Mouse (Mus musculus) gastrocnemius, adult 2 months (tissue): ENCODE data around the gene Fer1l5. TPM values are rescaled to one million over a fixed set of nuclear protein-coding genes. Genes with fewer than 3 reads are reported as not detected.

Experiments
- DNase-seq: peaks from one replicate; pipeline ENCODE4 v3.0.0; 2022
- H3K27ac ChIP-seq: fragments of 200-600 bp; 2 replicates; pipeline ENCODE4 v1.8.1; 2022; ENCODE audit warnings: mild to moderate bottlenecking
- H3K4me3 ChIP-seq: fragments of 200-600 bp; 2 replicates; pipeline ENCODE4 v1.8.1; 2022; ENCODE audit warnings: mild to moderate bottlenecking, moderate library complexity
- CTCF ChIP-seq: fragments of 200-600 bp; IDR thresholded peaks from 2 replicates; pipeline ENCODE4 v1.8.1; 2022; ENCODE audit warnings: antibody characterized with exemption, mild to moderate bottlenecking, moderate library complexity
- intact Hi-C: fragments of 180-260 bp; cut with DNase I; formaldehyde crosslinking; loops from one replicate; pipeline ENCODE4 v1.15.1; 2025
- long read RNA-seq, 2 experiments: library from polyadenylated mRNA; stranded (forward); transcript quantifications; one replicate each; pipeline ENCODE4 v2.0.0; 2021
- total RNA-seq, 2 experiments: library from RNA; stranded (reverse); gene quantifications; 2 replicates each; pipeline ENCODE4 v1.2.3; 2021

Fer1l5 gene
- total RNA-seq = not detected
- long read RNA-seq, experiment 1 = 0 reads
- long read RNA-seq, experiment 2 = 0 reads

GRCm38 (mm10) chr1:36371934-36372845, at the start of gene Fer1l5:
Fer1l5 (plus strand) TSS chr1:36372291.
- Histone ChIP-seq H3K27ac (no peak within 1 kb of the TSS), H3K4me3 (no peak within 1 kb of the TSS)
- DNase-seq = no peak
- intact Hi-C loops = no loop called here
- no peak for TF ChIP-seq CTCF

- Histone ChIP-seq H3K27ac (peak overlapping the region; percentile 79), H3K4me3 (peak overlapping the region; percentile 26; the same call in 1 of the 2 replicates)
- TF ChIP-seq CTCF = no peak
- intact Hi-C loops = loop anchor here (2.0 kb wide), 1 partner anchor 178 kb away; no protein-coding TSS in a partner anchor
- DNase-seq = peak; percentile 74
Observed at GRCm38 (mm10) chr1:36323076-36323475, 49.0 kb upstream of the Fer1l5 start.

- peak; percentile 65 for DNase-seq
- Histone ChIP-seq H3K4me3 (peak overlapping the region; percentile 26; the same call in 1 of the 2 replicates), H3K27ac (peak overlapping the region; percentile 79)
- intact Hi-C loops = loop anchor here (2.0 kb wide), 1 partner anchor 177 kb away; no protein-coding TSS in a partner anchor
- peak; percentile 75 for TF ChIP-seq CTCF
Observed at GRCm38 (mm10) chr1:36323746-36324448, 48.2 kb upstream of the Fer1l5 start.

- Histone ChIP-seq H3K4me3 (no peak overlapping the region), H3K27ac (no peak overlapping the region)
- no peak for DNase-seq
- intact Hi-C loops = no loop called here
- no peak for TF ChIP-seq CTCF
Observed at GRCm38 (mm10) chr1:36325900-36326321, 46.2 kb upstream of the Fer1l5 start.

- intact Hi-C loops = no loop called here
- Histone ChIP-seq H3K4me3 (no peak overlapping the region), H3K27ac (no peak overlapping the region)
- no peak for DNase-seq
- TF ChIP-seq CTCF = no peak
Observed at GRCm38 (mm10) chr1:36326815-36327214, 45.3 kb upstream of the Fer1l5 start.

- intact Hi-C loops = no loop called here
- Histone ChIP-seq H3K4me3 (no peak overlapping the region), H3K27ac (no peak overlapping the region)
- no peak for DNase-seq
- TF ChIP-seq CTCF = no peak
Observed at GRCm38 (mm10) chr1:36331743-36332142, 40.3 kb upstream of the Fer1l5 start.

- DNase-seq = no peak
- intact Hi-C loops = no loop called here
- TF ChIP-seq CTCF = no peak
- Histone ChIP-seq H3K4me3 (no peak overlapping the region), H3K27ac (peak overlapping the region; percentile 70)
Observed at GRCm38 (mm10) chr1:36332955-36333887, 38.9 kb upstream of the Fer1l5 start.

- Histone ChIP-seq H3K27ac (no peak overlapping the region), H3K4me3 (no peak overlapping the region)
- DNase-seq = no peak
- no peak for TF ChIP-seq CTCF
- intact Hi-C loops = no loop called here
Observed at GRCm38 (mm10) chr1:36342547-36342946, 29.5 kb upstream of the Fer1l5 start.

GRCm38 (mm10) chr1:36352351-36352750, 19.7 kb upstream of the Fer1l5 start:
- TF ChIP-seq CTCF = no peak
- Histone ChIP-seq H3K4me3 (no peak overlapping the region), H3K27ac (no peak overlapping the region)
- intact Hi-C loops = no loop called here
- no peak for DNase-seq

- Histone ChIP-seq H3K27ac (no peak overlapping the region), H3K4me3 (no peak overlapping the region)
- no peak for TF ChIP-seq CTCF
- intact Hi-C loops = no loop called here
- DNase-seq = no peak
Observed at GRCm38 (mm10) chr1:36356955-36357695, 15.0 kb upstream of the Fer1l5 start.

GRCm38 (mm10) chr1:36367698-36368097, 4.4 kb upstream of the Fer1l5 start:
- intact Hi-C loops = loop anchor here (5.0 kb wide), 1 partner anchor 130 kb away; no protein-coding TSS in a partner anchor
- TF ChIP-seq CTCF = no peak
- Histone ChIP-seq H3K27ac (peak overlapping the region; percentile 95), H3K4me3 (peak overlapping the region; percentile 95)
- peak; percentile 19 for DNase-seq
